20 mouse cellular contexts compared by ENCODE assay signal in the genomic region with DNA sequence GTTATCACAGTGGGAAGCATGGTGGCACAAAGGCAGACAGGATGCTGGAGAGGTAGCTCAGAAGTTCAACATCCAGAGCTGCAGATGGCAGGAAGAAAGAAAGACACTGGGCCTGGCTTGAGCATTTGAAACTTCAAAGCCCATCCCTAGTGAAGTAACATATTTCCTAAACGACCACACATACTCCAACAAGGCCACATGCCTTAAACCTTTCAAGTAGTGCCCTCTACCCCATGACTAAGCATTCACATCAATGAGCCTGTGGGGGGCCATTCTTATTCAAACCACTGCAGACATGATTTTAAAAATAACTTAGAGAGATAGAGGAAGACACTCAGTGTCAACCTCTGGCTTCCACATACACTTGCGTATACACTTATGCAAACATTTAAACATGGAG. TPM values are rescaled to one million over a fixed set of nuclear protein-coding genes. Genes with fewer than 3 reads are reported as not detected.
"Had no signal": no experiment of that assay in that cellular context is flagged by ENCODE, and none has a peak within 500 bp of the region (broad histone marks: within the 10 kb centered on the region; RNA-seq: fewer than 3 reads in every experiment).

No protein-coding gene starts in this region.

- H3K9me3 ChIP-seq: liver, embryonic 15.5 days; lung, embryonic 15.5 days; megakaryocyte, embryonic 14.5 days; midbrain, embryonic 13.5 days; midbrain, embryonic 15.5 days; neural tube, embryonic 12.5 days; stomach, embryonic 15.5 days had no signal

- H3K36me3 ChIP-seq: liver, embryonic 15.5 days; lung, embryonic 15.5 days; midbrain, embryonic 13.5 days; midbrain, embryonic 15.5 days; neural tube, embryonic 12.5 days; stomach, embryonic 15.5 days had no signal

- H3K27me3 ChIP-seq: lung, embryonic 15.5 days; midbrain, embryonic 15.5 days; stomach, embryonic 15.5 days had no signal

- H3K9ac ChIP-seq: liver, embryonic 15.5 days; liver, postnatal 0 days; lung, embryonic 15.5 days; midbrain, embryonic 13.5 days; midbrain, embryonic 15.5 days; neural tube, embryonic 12.5 days; stomach, embryonic 15.5 days had no signal

- H3K4me3 ChIP-seq: liver, embryonic 15.5 days; lung, embryonic 15.5 days; megakaryocyte, embryonic 14.5 days; midbrain, embryonic 13.5 days; midbrain, embryonic 15.5 days; neural tube, embryonic 12.5 days; stomach, embryonic 15.5 days had no signal

- DNase-seq: liver, postnatal 0 days; lung, adult 2 months; lung, postnatal 14 days; lung, postnatal 36 days; right cerebral cortex, postnatal 25 days; right cerebral cortex, postnatal 4 days; thymus, adult 2 months; thymus, postnatal 25 days; thymus, postnatal 4 days had no signal

- H3K27ac ChIP-seq: liver, embryonic 15.5 days; lung, embryonic 15.5 days; macrophage; midbrain, embryonic 13.5 days; midbrain, embryonic 15.5 days; neural tube, embryonic 12.5 days; stomach, embryonic 15.5 days; stomach, postnatal 0 days had no signal

RNA-seq across cellular contexts. Expression of gene Morn4, which starts 56.6 kb away (rescaled TPM):
- total RNA-seq: monocyte, adult 5-6 weeks; neutrophil, adult 5-6 weeks had no signal
